Mouse (Mus musculus) limb, embryonic 12.5 days (tissue): Measurements from ENCODE around the gene Gm26602. TPM values are rescaled to one million over a fixed set of nuclear protein-coding genes. Genes with fewer than 3 reads are reported as not detected.

Source experiments
- ATAC-seq: fragments of 200-750 bp; cut with Nextera tagmentation; 2 replicates; pipeline ENCODE4 v1.8.0; 2017; ENCODE audit warnings: low read depth, moderate TSS enrichment; ENCODE audit not compliant: insufficient number of reproducible peaks, insufficient read depth, low FRiP score, low TSS enrichment
- H3K27ac ChIP-seq: fragments of 300-500 bp; sonication (generic); 2 replicates; pipeline ENCODE4 v1.5.1; 2016; ENCODE audit warnings: mild to moderate bottlenecking, moderate library complexity
- H3K27me3 ChIP-seq: fragments of 300-500 bp; sonication (generic); 2 replicates; pipeline ENCODE4 v1.6.1; 2016; ENCODE audit warnings: mild to moderate bottlenecking, moderate library complexity
- H3K36me3 ChIP-seq: fragments of 300-500 bp; sonication (generic); 2 replicates; pipeline ENCODE4 v1.6.1; 2016; ENCODE audit warnings: mild to moderate bottlenecking, moderate library complexity
- H3K4me1 ChIP-seq: fragments of 300-500 bp; sonication (generic); replicated peaks from 2 replicates; pipeline ENCODE4 v1.6.1; 2016
- H3K4me2 ChIP-seq: fragments of 300-500 bp; sonication (generic); 2 replicates; pipeline ENCODE4 v1.6.1; 2016; ENCODE audit warnings: mild to moderate bottlenecking, moderate library complexity
- H3K4me3 ChIP-seq: fragments of 300-500 bp; sonication (generic); replicated peaks from 2 replicates; pipeline ENCODE4 v1.5.1; 2016; ENCODE audit warnings: mild to moderate bottlenecking
- H3K9ac ChIP-seq: fragments of 300-500 bp; sonication (generic); replicated peaks from 2 replicates; pipeline ENCODE4 v1.6.1; 2016; ENCODE audit warnings: mild to moderate bottlenecking, moderate library complexity
- H3K9me3 ChIP-seq: fragments of 300-500 bp; sonication (generic); 2 replicates; pipeline ENCODE4 v1.6.1; 2016; ENCODE audit warnings: mild to moderate bottlenecking, moderate library complexity
- WGBS: fragments of 180-500 bp; shearing (Covaris S2); methylation state at CpG from one replicate; pipeline ENCODE4 v1.1.7; 2016; 5-methylcytosine and 5-hydroxymethylcytosine counted together
- polyA plus RNA-seq: library from polyadenylated mRNA; unstranded; fragments of >200 nt; fragmentation: Nextera tagmentation; extraction: Ambion mirVana; gene quantifications from 2 replicates; pipeline ENCODE4 v1.2.1, GENCODE M21; 2016

The Gm26602 gene
- polyA plus RNA-seq, 1 experiment from 2014 or later: 5.5 TPM

GRCm38 (mm10) chr10:79927324-79928029, 16.8 kb downstream of the Gm26602 start:
- H3K9ac ChIP-seq: peak overlapping the region; percentile 90
- H3K4me2 ChIP-seq: peak overlapping the region; percentile 87
- H3K4me3 ChIP-seq: peak overlapping the region; percentile 97
- under 1% methylated on average over 54 of the region's 54 CpGs for WGBS
- peak overlapping the region; percentile 97 for H3K27ac ChIP-seq
- ATAC-seq: no peak; the same call in 1 of the 2 replicates
- H3K27me3 ChIP-seq: peaks cover 19% of the 10 kb centered on the region
- peaks cover 23% of the 10 kb centered on the region for H3K36me3 ChIP-seq
- H3K9me3 ChIP-seq: no peaks in the 10 kb centered on the region; the same call in 1 of the 2 replicates
- H3K4me1 ChIP-seq: peaks cover 52% of the 10 kb centered on the region

GRCm38 (mm10) chr10:79928030-79928694, 17.5 kb downstream of the Gm26602 start:
- Histone ChIP-seq H3K27ac (peak overlapping the region; percentile 97), H3K4me3 (peak overlapping the region; percentile 97), H3K4me2 (peak overlapping the region; percentile 87), H3K9ac (peak overlapping the region; percentile 90), H3K27me3 (peaks cover 12% of the 10 kb centered on the region), H3K9me3 (no peaks in the 10 kb centered on the region), H3K36me3 (peaks cover 29% of the 10 kb centered on the region), H3K4me1 (peaks cover 59% of the 10 kb centered on the region)
- ATAC-seq: no peak
- WGBS: under 1% methylated on average over 27 of the region's 29 CpGs

- H3K27me3 ChIP-seq: peaks cover 2% of the 10 kb centered on the region
- no peak for ATAC-seq
- peak overlapping the region; percentile 87 for H3K4me2 ChIP-seq
- WGBS: 9% methylated on average over 9 of the region's 9 CpGs
- H3K9ac ChIP-seq: peak overlapping the region; percentile 90
- peak overlapping the region; percentile 97 for H3K27ac ChIP-seq
- H3K4me1 ChIP-seq: peaks cover 69% of the 10 kb centered on the region
- H3K4me3 ChIP-seq: peak overlapping the region; percentile 97
- H3K36me3 ChIP-seq: peaks cover 39% of the 10 kb centered on the region
- H3K9me3 ChIP-seq: no peaks in the 10 kb centered on the region
Measured at GRCm38 (mm10) chr10:79928907-79929701, 18.4 kb downstream of the Gm26602 start.

- Histone ChIP-seq H3K27me3 (no peaks in the 10 kb centered on the region), H3K4me2 (peak overlapping the region; percentile 87), H3K36me3 (peaks cover 50% of the 10 kb centered on the region), H3K27ac (peak overlapping the region; percentile 97; the same call in 1 of the 2 replicates), H3K9me3 (no peaks in the 10 kb centered on the region), H3K4me1 (peaks cover 79% of the 10 kb centered on the region), H3K4me3 (0 out of 2 replicates have a peak overlapping the region, but pooled peaks have one; percentile 97), H3K9ac (no peak overlapping the region; the same call in 1 of the 2 replicates)
- WGBS: 85% methylated on average over 18 of the region's 18 CpGs
- no peak for ATAC-seq
Measured at GRCm38 (mm10) chr10:79929967-79930825, 19.5 kb downstream of the Gm26602 start.

GRCm38 (mm10) chr10:79930826-79931186, 20.1 kb downstream of the Gm26602 start:
- Histone ChIP-seq H3K4me1 (peaks cover 80% of the 10 kb centered on the region), H3K27me3 (no peaks in the 10 kb centered on the region), H3K9me3 (no peaks in the 10 kb centered on the region), H3K36me3 (peaks cover 55% of the 10 kb centered on the region), H3K27ac (no peak overlapping the region), H3K4me3 (0 out of 2 replicates have a peak overlapping the region, but pooled peaks have one; percentile 2), H3K9ac (no peak overlapping the region), H3K4me2 (0 out of 2 replicates have a peak overlapping the region, but pooled peaks have one; percentile 17)
- ATAC-seq: no peak
- WGBS: 87% methylated on average over 16 of the region's 16 CpGs

GRCm38 (mm10) chr10:79931797-79932196, 21.1 kb downstream of the Gm26602 start:
- Histone ChIP-seq H3K4me1 (peaks cover 83% of the 10 kb centered on the region), H3K9me3 (no peaks in the 10 kb centered on the region), H3K4me3 (no peak overlapping the region), H3K27ac (peak overlapping the region; percentile 82), H3K27me3 (no peaks in the 10 kb centered on the region), H3K36me3 (peaks cover 64% of the 10 kb centered on the region), H3K9ac (peak overlapping the region; percentile 8; the same call in 1 of the 2 replicates), H3K4me2 (no peak overlapping the region)
- no peak for ATAC-seq
- 76% methylated on average over 9 of the region's 9 CpGs for WGBS

GRCm38 (mm10) chr10:79932736-79933135, 22.1 kb downstream of the Gm26602 start:
- Histone ChIP-seq H3K9ac (peak overlapping the region; percentile 35; the same call in 1 of the 2 replicates), H3K4me2 (peak overlapping the region; percentile 30), H3K9me3 (no peaks in the 10 kb centered on the region), H3K27ac (peak overlapping the region; percentile 82), H3K36me3 (peaks cover 73% of the 10 kb centered on the region), H3K27me3 (no peaks in the 10 kb centered on the region), H3K4me1 (peaks cover 89% of the 10 kb centered on the region), H3K4me3 (peak overlapping the region; percentile 19; the same call in 1 of the 2 replicates)
- ATAC-seq: no peak
- 3% methylated on average over 8 of the region's 8 CpGs for WGBS

- H3K9ac ChIP-seq: no peak overlapping the region; the same call in 1 of the 2 replicates
- ATAC-seq: no peak
- peaks cover 78% of the 10 kb centered on the region for H3K36me3 ChIP-seq
- no peak overlapping the region; the same call in 1 of the 2 replicates for H3K4me3 ChIP-seq
- peak overlapping the region; percentile 82 for H3K27ac ChIP-seq
- no peaks in the 10 kb centered on the region for H3K27me3 ChIP-seq
- 45% methylated on average over 9 of the region's 9 CpGs for WGBS
- peak overlapping the region; percentile 30; the same call in 1 of the 2 replicates for H3K4me2 ChIP-seq
- H3K9me3 ChIP-seq: no peaks in the 10 kb centered on the region
- peaks cover 94% of the 10 kb centered on the region for H3K4me1 ChIP-seq
Measured at GRCm38 (mm10) chr10:79933145-79933679, 22.6 kb downstream of the Gm26602 start.

- WGBS: 74% methylated on average over 6 of the region's 6 CpGs
- Histone ChIP-seq H3K9me3 (no peaks in the 10 kb centered on the region), H3K27ac (peak overlapping the region; percentile 82; the same call in 1 of the 2 replicates), H3K4me2 (no peak overlapping the region), H3K36me3 (peaks cover 83% of the 10 kb centered on the region), H3K9ac (no peak overlapping the region), H3K4me1 (peaks cover 91% of the 10 kb centered on the region), H3K27me3 (no peaks in the 10 kb centered on the region), H3K4me3 (no peak overlapping the region)
- no peak for ATAC-seq
Measured at GRCm38 (mm10) chr10:79933861-79934260, 23.2 kb downstream of the Gm26602 start.

- Histone ChIP-seq H3K36me3 (peaks cover 86% of the 10 kb centered on the region), H3K9ac (no peak overlapping the region), H3K4me3 (no peak overlapping the region), H3K9me3 (no peaks in the 10 kb centered on the region), H3K4me1 (peaks cover 90% of the 10 kb centered on the region), H3K4me2 (no peak overlapping the region), H3K27ac (peak overlapping the region; percentile 82), H3K27me3 (no peaks in the 10 kb centered on the region)
- WGBS: 78% methylated on average over 13 of the region's 13 CpGs
- no peak for ATAC-seq
Measured at GRCm38 (mm10) chr10:79934272-79934721, 23.6 kb downstream of the Gm26602 start.
